Mouse (Mus musculus) intestine, postnatal 0 days (tissue): ENCODE measurements at regions not wholly inside any gene's neighbourhood (a gene's known extent, or its start where the extent isn't known, plus 50 kb on each side); places are given as distances from the start of the nearest gene placed in this dataset.

Source experiments
- ATAC-seq: fragments of 200-750 bp; cut with Nextera tagmentation; 2 replicates; pipeline ENCODE4 v1.8.0; 2017; ENCODE audit warnings: mild to moderate bottlenecking, moderate TSS enrichment, moderate library complexity
- H3K27ac ChIP-seq: fragments of 300-500 bp; sonication (generic); 2 replicates; pipeline ENCODE4 v1.5.1; 2014; ENCODE audit warnings: mild to moderate bottlenecking, low read depth, low read length, moderate library complexity
- H3K27me3 ChIP-seq: fragments of 300-500 bp; sonication (generic); replicated peaks from 2 replicates; pipeline ENCODE4 v1.6.1; 2014; ENCODE audit warnings: low read length, mixed read lengths; ENCODE audit not compliant: control insufficient read depth, insufficient read depth
- H3K36me3 ChIP-seq: fragments of 300-500 bp; sonication (generic); 2 replicates; pipeline ENCODE4 v1.6.1; 2014; ENCODE audit warnings: mild to moderate bottlenecking, moderate library complexity; ENCODE audit not compliant: control insufficient read depth, insufficient read depth
- H3K4me1 ChIP-seq: fragments of 300-500 bp; sonication (generic); replicated peaks from 2 replicates; pipeline ENCODE4 v1.6.1; 2014; ENCODE audit warnings: antibody characterized with exemption, low read length, mixed read lengths; ENCODE audit not compliant: control insufficient read depth, insufficient read depth
- H3K4me2 ChIP-seq: fragments of 300-500 bp; sonication (generic); replicated peaks from 2 replicates; pipeline ENCODE4 v1.6.1; 2014; ENCODE audit warnings: low read depth, mild to moderate bottlenecking, moderate library complexity
- H3K4me3 ChIP-seq: fragments of 300-500 bp; sonication (generic); 2 replicates; pipeline ENCODE4 v1.5.1; 2014; ENCODE audit warnings: low read depth, low read length
- H3K9ac ChIP-seq: fragments of 300-500 bp; sonication (generic); 2 replicates; pipeline ENCODE4 v1.6.1; 2014; ENCODE audit warnings: mild to moderate bottlenecking, low read depth, low read length
- H3K9me3 ChIP-seq: fragments of 300-500 bp; sonication (generic); 2 replicates; pipeline ENCODE4 v1.6.1; 2016; ENCODE audit warnings: mixed run types; ENCODE audit not compliant: control insufficient read depth
- CTCF ChIP-seq: sonication (generic); IDR thresholded peaks from 2 replicates; pipeline ENCODE4 v1.5.1; 2016; ENCODE audit warnings: low read depth, mild to moderate bottlenecking, control low read depth, antibody characterized with exemption, moderate library complexity
- WGBS: fragments of 180-500 bp; shearing (Covaris S2); extraction: QIAGEN DNeasy Blood & Tissue Kit; methylation state at CpG from one replicate; pipeline ENCODE4 v1.1.7; 2014; 5-methylcytosine and 5-hydroxymethylcytosine counted together

GRCm38 (mm10) chr13:99787760-99788159 is 113.1 kb downstream of the Cartpt start:
- no peaks in the 10 kb centered on the region for H3K36me3 ChIP-seq
- H3K4me3 ChIP-seq: no peak overlapping the region
- H3K4me2 ChIP-seq: no peak overlapping the region
- H3K27me3 ChIP-seq: no peaks in the 10 kb centered on the region
- H3K27ac ChIP-seq: no peak overlapping the region
- no peak for ATAC-seq
- H3K9me3 ChIP-seq: no peaks in the 10 kb centered on the region
- TF ChIP-seq CTCF: no peak
- 68% methylated on average over 4 of the region's 4 CpGs for WGBS
- H3K4me1 ChIP-seq: no peaks in the 10 kb centered on the region
- no peak overlapping the region for H3K9ac ChIP-seq

DNA sequence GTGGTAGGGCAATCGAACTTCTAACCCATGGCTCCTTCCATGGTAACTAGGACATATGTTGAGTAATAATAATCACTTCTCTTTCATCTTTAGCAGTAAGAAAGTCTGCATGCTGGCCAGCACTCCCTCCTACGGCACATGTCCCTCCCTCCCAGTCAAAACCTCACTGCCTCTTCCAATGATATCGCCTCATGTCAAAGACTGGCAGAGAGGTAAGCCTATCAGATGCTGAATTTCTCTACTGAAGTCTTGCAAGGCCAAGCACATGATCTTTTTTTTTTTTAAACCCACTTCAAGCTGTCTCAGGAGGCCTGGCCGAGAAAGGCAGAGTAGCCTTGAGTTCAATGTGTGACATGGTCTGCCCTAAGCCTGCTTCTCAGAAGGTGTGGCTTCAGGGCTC is 115.5 kb downstream of the Cartpt start:
- H3K36me3 ChIP-seq: no peaks in the 10 kb centered on the region
- no peak overlapping the region for H3K9ac ChIP-seq
- no peak overlapping the region for H3K4me3 ChIP-seq
- no peaks in the 10 kb centered on the region for H3K4me1 ChIP-seq
- H3K9me3 ChIP-seq: no peaks in the 10 kb centered on the region
- WGBS: 82% methylated on average over 4 of the region's 4 CpGs
- no peak overlapping the region for H3K27ac ChIP-seq
- ATAC-seq: no peak
- H3K27me3 ChIP-seq: no peaks in the 10 kb centered on the region
- no peak overlapping the region for H3K4me2 ChIP-seq
- no peak for TF ChIP-seq CTCF

- Histone ChIP-seq H3K9me3 (no peaks in the 10 kb centered on the region), H3K27me3 (no peaks in the 10 kb centered on the region), H3K4me1 (no peaks in the 10 kb centered on the region), H3K36me3 (no peaks in the 10 kb centered on the region), H3K27ac (no peak overlapping the region), H3K4me2 (no peak overlapping the region), H3K9ac (no peak overlapping the region), H3K4me3 (no peak overlapping the region)
- no peak for TF ChIP-seq CTCF
- no peak for ATAC-seq
- WGBS: 81% methylated on average over 2 of the region's 2 CpGs
Observed at GRCm38 (mm10) chr13:99784314-99784713, 116.6 kb downstream of the Cartpt start.

DNA sequence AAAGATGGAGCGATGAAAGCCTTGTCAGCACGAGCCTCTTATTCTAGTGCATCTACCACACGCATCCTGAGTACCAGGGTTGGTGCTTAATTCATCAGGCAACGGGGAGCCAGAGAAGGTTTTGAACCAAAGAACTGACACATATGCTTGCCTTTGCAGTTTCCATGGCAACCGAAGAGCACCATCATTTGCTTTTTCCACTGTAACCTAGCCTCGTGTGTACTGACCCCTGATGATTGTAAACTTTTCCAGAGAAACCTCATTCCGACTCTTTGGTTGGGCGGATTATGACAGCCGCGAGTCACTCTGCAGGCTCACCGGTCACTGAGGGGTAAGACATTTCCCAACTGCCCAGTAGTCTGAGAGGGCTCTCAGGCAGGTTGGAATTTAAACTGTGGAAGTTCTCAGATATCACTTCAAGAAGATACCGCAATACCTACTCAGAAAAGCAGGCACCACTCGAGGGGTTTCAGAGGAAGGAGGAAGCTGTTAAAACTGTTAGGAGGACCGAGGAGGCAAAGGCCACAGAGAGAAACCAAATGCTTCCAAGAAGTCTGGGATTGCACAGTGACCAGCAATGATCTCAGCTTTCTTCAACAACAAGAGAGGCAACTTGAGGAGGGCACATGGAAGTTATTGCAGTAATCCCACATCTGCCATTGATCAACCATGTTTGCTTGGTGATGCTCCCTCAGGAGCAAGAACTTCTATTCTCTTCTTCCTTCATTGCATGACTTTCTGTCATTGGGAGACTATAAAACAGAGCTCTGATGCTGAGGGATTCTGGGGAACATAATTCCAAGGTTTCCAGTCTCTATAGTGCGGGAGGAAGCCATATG is 117.8 kb downstream of the Cartpt start:
- WGBS: 77% methylated on average over 15 of the region's 15 CpGs
- ATAC-seq: no peak

DNA sequence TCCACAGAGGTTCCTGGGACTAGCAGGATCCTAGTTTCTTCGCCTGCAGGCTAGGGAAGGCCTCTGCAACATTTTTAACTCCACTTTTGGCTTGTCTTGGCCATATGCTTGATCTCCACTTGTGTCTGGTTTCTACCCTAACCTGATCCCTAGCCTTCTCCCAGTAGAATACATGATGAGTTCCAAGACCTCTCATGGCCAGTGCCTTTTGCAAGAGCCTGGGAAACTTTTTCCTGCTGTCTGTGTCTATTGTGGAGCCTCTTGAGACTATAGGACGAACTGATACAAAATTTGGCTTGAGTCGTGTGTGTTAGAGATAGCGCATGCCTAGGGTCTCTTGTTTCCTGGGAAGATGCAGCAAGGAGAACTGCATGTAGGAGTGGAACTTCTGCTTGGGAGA is 119.3 kb downstream of the Cartpt start:
- Histone ChIP-seq H3K9me3 (no peaks in the 10 kb centered on the region), H3K27me3 (no peaks in the 10 kb centered on the region), H3K4me1 (no peaks in the 10 kb centered on the region), H3K27ac (no peak overlapping the region), H3K36me3 (no peaks in the 10 kb centered on the region), H3K4me2 (no peak overlapping the region), H3K4me3 (no peak overlapping the region), H3K9ac (no peak overlapping the region)
- ATAC-seq: no peak
- WGBS: 85% methylated on average over 4 of the region's 4 CpGs
- TF ChIP-seq CTCF: no peak

More for the DNA sequence above, 117.8 kb downstream of the Cartpt start:
- no peaks in the 10 kb centered on the region for H3K27me3 ChIP-seq
- no peak overlapping the region for H3K27ac ChIP-seq
- no peaks in the 10 kb centered on the region for H3K4me1 ChIP-seq
- no peak overlapping the region for H3K4me2 ChIP-seq
- H3K36me3 ChIP-seq: no peaks in the 10 kb centered on the region
- no peaks in the 10 kb centered on the region for H3K9me3 ChIP-seq
- H3K4me3 ChIP-seq: no peak overlapping the region
- H3K9ac ChIP-seq: no peak overlapping the region
- no peak for TF ChIP-seq CTCF

GRCm38 (mm10) chr13:99780751-99781460 is 120.0 kb downstream of the Cartpt start:
- H3K27me3 ChIP-seq: no peaks in the 10 kb centered on the region
- 33% methylated on average over 16 of the region's 16 CpGs for WGBS
- no peak overlapping the region for H3K9ac ChIP-seq
- no peak overlapping the region for H3K4me2 ChIP-seq
- no peaks in the 10 kb centered on the region for H3K9me3 ChIP-seq
- TF ChIP-seq CTCF: no peak
- no peak overlapping the region for H3K4me3 ChIP-seq
- H3K27ac ChIP-seq: no peak overlapping the region
- no peaks in the 10 kb centered on the region for H3K36me3 ChIP-seq
- H3K4me1 ChIP-seq: no peaks in the 10 kb centered on the region
- ATAC-seq: no peak
